Mouse (Mus musculus) neural tube, embryonic 10.5 days (tissue): ENCODE data around the gene Dhrs7b.
"Not testable (repeated sequence)": the region's sequence is repeated elsewhere in the genome, so short reads cannot be mapped to it uniquely, and the experiment has no call there.

Source experiments
- DNase-seq: peaks from one replicate; pipeline ENCODE4 v3.0.0-alpha.2; 2017; ENCODE audit warnings: low spot score; ENCODE audit errors: extremely low spot score

Gene Dhrs7b

DNA sequence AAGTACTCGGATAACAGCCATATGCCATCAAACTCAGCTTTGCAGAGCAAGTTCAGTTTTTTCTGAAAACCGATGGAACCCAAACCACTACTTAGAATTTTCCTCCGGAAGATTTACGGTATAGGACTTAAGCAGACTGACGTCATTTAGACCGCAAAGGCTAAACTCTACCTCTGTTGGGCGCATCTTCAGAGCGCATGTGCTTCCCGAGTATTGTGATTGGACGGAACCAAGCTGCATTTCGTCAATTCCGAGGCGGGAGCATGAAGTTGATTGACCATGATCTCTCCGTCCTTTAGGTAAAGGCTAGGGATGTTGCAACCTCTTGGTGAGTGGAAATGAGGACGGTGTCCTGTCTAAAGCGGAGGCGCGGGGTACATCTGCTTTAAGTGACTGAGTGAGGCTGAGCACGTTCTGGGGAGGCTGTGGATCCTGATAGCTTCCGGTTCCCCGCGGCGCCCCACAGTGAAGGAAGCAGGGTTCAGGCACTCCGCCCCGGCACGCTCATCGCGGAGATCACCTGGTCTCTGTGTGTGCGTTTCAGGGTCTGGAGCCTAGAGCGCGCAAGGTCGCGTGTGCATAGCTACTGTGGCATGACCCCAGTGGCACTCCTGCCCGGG lies at the start of gene Dhrs7b:
Gene Dhrs7b (plus strand): TSS at position 199 of the 620 bp plus-strand sequence.
- DNase-seq, result peak; percentile 78

GRCm38 (mm10) chr11:60784179-60784922 lies 46.1 kb upstream of the Dhrs7b start:
- no peak for DNase-seq

- no peak for DNase-seq
Observed at GRCm38 (mm10) chr11:60787595-60787994, 42.8 kb upstream of the Dhrs7b start.

DNA sequence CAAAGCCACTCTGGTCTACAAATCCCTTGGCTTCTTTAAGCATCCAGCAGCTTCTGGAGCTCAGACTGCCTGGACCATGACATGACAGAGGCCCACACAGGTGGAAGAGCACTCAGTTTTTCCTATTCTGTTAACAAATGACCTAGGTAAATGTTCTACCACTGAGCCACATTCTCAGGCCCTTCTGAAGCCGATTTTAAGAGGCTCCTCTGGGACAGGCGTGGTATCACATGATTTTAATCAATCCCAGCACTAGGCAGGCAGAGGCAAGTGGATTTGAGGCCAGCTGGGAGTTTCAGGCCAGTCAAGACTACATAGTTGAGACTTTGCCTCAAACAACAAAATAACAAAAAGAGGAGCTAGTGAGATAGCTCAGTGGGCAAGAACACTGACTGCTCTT lies 40.0 kb upstream of the Dhrs7b start:
- no peak for DNase-seq

GRCm38 (mm10) chr11:60796342-60796741 lies 34.1 kb upstream of the Dhrs7b start:
- no peak for DNase-seq

GRCm38 (mm10) chr11:60799977-60800376 lies 30.5 kb upstream of the Dhrs7b start:
- DNase-seq, result no peak

DNA sequence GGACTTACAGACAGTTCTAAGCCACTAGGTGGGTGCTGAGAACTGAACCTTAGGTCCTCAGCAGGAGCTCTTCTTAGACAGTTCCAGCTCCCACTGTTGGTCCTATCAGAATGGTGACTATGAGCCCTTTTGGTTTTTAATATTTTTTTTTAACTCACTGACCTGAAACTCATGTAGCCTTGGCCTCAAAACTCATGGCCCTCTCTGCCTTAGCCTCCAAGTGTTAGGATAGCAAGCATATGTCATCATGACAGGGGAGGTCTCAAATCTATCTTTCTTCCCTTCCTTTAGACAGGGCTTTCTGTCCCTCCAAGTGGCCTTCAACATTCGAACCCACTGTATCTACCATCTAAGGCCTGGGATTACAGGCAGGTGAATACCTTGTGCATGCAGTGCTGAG lies 29.5 kb upstream of the Dhrs7b start:
- DNase-seq, result no peak

- DNase-seq, result no peak
Observed at GRCm38 (mm10) chr11:60808286-60809070, 22.0 kb upstream of the Dhrs7b start.

DNA sequence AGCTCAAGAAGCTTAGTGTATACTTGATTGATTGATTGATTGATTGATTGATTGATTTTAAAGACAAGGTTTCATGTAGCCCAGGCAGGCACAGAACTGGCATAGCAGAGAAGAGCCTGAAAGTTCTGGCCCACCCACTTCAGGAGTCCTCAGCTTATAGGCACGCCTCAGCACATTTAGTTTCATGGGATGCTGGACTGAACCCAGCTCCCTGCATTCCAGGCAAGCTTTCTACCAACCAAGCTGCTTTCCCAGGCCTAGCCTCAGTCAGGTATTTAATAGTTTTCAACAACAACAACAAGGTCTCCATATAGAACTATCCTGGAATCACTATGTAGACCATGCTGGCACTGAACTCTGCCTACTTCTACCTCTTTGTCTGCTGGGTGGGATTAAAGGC lies 20.9 kb upstream of the Dhrs7b start:
- no peak for DNase-seq

DNA sequence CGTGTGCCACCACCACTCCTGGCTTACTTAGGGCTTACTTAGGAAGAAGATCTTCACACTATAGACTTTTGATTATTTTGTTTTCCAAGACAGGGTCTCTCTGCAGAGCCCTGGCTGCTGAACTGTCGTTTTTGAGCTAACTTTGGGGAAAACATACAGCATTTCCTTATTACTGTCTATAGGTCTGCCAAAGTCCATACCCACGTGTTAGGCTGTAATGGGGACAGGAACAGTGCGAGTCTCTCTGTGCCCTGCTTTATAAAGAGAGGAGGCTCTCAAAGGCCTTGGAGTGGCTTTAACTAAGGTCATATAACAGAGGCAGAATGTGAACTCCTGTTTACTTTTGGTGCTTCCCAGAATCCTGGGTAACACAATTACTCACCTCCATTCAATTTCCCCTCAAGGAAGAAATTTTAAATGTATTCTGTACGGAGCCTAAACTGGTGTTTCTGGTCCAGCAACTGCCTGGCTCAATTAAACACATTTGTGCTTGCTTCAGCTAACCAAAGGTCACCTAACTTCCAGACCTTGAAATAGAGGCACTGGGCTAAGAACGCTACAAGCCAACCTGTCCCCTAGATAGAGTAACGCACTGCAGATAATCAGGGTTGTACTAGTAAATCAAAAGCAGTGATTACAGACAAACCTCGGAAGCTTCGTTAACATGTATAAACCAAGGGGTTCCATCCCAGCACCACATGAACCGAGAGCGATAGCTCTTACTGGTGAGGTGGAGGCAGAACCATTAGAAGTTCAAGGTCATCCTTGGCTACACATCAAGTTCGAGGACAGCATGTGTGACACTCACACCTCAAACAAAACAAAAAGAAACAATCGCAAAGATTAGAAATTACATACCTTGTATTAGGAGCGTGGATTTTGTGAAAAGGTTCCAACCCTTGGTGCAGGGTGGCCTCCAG lies 20.1 kb upstream of the Dhrs7b start:
- peak; percentile 22 for DNase-seq

DNA sequence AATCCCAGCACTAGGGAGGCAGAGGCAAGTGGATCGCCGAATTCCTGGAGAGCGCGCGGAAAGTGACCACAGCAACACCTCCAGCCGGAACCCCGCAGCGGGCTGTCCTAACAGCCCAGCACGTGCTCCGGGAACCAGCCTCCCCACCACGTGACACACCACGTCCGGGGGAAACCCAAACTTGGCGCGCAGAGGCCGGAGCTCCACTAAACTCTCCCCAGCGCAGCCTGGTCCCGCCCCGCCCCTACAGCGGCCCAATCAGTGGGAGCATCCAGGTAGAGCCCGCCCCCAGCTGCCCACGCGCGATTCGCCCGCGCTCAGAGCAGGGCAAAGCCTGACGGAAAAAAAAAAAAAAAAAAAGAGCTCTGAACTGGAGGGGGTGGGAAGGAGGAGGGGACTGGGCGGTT lies 19.4 kb upstream of the Dhrs7b start:
- peak; percentile 95 for DNase-seq

- not testable (repeated sequence) for DNase-seq
Observed at GRCm38 (mm10) chr11:60811618-60812017, 18.8 kb upstream of the Dhrs7b start, which contains the start of gene Shmt1. TSS of gene Shmt1 (minus strand) at chr11:60811718.

- DNase-seq, result no peak
Observed at GRCm38 (mm10) chr11:60816398-60816797, 14.0 kb upstream of the Dhrs7b start.

DNA sequence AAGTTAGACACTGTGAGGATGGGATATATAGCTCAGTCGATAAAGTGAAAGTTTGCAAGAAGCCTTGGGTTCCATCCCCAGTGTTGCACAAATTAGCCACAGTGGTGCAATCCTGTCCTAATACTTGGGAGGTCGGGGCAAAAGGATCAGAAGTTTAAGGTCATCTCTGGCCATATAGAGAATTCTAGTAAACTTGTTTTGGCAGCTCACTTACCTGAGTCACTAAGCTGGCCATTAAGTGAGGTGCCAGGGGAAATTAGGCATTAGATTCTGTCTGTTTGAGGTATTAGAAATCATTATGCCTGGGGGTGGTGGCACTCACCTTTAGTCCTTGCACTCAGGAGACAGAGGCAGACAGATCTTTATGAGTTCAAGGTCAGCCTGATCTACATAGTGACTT lies 6.7 kb upstream of the Dhrs7b start:
- no peak for DNase-seq

GRCm38 (mm10) chr11:60825191-60825590 lies 5.2 kb upstream of the Dhrs7b start:
- DNase-seq, result no peak

GRCm38 (mm10) chr11:60826700-60827099 lies 3.7 kb upstream of the Dhrs7b start:
- DNase-seq, result no peak

GRCm38 (mm10) chr11:60827241-60827945 lies 3.0 kb upstream of the Dhrs7b start:
- no peak for DNase-seq

DNA sequence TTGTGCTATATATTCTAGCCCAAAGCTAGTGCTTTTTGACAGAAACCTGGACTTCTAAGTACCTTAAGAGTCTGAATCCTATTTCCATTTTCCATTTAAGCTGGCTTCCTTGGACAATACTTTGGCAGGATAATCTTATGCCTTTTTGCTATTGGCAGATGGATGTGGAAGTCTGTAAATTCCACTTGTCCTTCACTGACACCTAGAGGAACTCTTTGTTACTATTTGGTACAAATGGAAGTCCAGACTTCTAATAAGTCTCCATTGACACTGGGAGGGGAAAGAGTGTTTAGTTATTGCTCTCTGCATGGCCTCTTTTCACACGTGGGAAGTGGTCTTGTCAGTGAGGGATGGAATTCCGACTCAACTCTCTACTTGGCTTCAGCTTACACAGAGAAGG lies 1.5 kb upstream of the Dhrs7b start:
- DNase-seq, result no peak

GRCm38 (mm10) chr11:60836897-60837296 lies 6.5 kb downstream of the Dhrs7b start:
- DNase-seq, result no peak

GRCm38 (mm10) chr11:60837644-60838406 lies 7.4 kb downstream of the Dhrs7b start:
- no peak for DNase-seq
